Mouse (Mus musculus) testis, postnatal 14 days (tissue): ENCODE measurements at regions not wholly inside any gene's neighbourhood (a gene's known extent, or its start where the extent isn't known, plus 50 kb on each side); places are given as distances from the start of the nearest gene placed in this dataset.

ENCODE experiments used
- DNase-seq: peaks from one replicate; pipeline ENCODE4 v3.0.0; 2021; ENCODE audit warnings: low spot score

- peak; percentile 42 for DNase-seq
These were observed 206.1 kb upstream of the Camk1g start for GRCm38 (mm10) chr1:193575986-193576713.

- no peak for DNase-seq
These were observed 202.7 kb upstream of the Camk1g start for GRCm38 (mm10) chr1:193572827-193573226.

DNA sequence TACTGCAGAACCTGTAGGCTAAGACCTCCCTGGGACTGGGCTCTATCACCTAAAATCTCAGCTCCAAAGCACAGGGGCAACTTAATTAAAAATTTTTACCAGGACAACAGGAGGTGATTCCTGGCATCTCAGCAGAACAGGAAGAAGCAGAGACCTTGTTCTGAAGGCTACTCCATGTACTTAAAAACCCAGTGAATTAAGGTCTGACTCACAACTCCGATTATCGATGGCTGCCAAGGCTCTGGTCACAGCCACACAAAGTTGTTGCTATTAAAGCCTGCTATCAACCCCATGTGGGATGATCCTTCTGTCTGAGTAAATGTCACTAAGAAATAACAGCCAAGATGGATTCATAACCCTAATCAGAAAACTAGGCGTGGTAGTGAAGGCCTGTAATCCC lies 202.3 kb upstream of the Camk1g start:
- DNase-seq: no peak

GRCm38 (mm10) chr1:193571088-193571487 lies 201.0 kb upstream of the Camk1g start:
- no peak for DNase-seq

GRCm38 (mm10) chr1:193568586-193569174 lies 198.6 kb upstream of the Camk1g start:
- no peak for DNase-seq

GRCm38 (mm10) chr1:193567217-193567616 lies 197.1 kb upstream of the Camk1g start:
- no peak for DNase-seq

- DNase-seq: no peak
These were observed 194.1 kb upstream of the Camk1g start for GRCm38 (mm10) chr1:193564225-193564624.

DNA sequence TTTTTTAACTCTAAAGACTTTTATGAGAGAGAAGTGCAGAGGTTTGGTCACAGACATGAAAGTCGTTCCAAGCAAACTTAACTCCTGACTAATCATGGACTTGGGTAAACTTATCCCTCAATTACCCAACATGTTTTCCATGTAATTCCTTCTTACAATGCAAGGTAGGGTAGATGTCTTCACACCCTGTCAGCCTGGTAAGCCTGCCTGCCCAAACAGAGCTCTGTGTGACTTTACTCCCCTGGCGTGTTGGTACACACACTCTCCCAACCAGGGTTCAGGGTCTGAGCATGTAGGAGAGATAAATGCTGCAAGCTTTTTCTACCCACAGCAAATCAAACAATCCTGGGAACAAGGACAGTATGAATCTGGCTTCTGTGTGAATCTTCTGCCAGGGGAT lies 192.1 kb upstream of the Camk1g start:
- no peak for DNase-seq

GRCm38 (mm10) chr1:193558122-193558521 lies 188.0 kb upstream of the Camk1g start:
- no peak for DNase-seq

- no peak for DNase-seq
These were observed 184.6 kb upstream of the Camk1g start for GRCm38 (mm10) chr1:193554731-193555130.

GRCm38 (mm10) chr1:193552348-193552747 lies 182.2 kb upstream of the Camk1g start:
- DNase-seq: no peak

- DNase-seq: no peak
These were observed 181.2 kb upstream of the Camk1g start for GRCm38 (mm10) chr1:193551340-193551739.

DNA sequence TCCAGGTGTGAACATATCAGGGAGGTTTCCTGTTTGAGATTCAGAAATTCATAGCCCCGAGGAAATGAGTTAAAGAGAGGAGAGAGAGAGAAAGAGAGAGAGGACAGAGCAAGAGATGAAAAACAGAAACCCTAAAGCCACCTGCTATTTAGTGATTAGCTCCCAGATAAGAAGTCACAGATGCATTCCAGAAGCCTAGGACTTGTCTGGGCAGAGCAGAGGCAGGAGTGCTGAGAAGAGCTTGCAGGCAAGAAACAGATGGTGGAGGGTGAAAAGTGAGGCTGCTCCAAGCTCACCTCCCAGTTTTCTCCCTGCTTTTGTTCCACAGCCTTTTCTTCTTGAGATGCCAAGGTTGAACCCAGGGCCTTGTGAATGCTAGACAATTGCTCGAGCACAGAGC lies 180.7 kb upstream of the Camk1g start:
- DNase-seq: no peak

DNA sequence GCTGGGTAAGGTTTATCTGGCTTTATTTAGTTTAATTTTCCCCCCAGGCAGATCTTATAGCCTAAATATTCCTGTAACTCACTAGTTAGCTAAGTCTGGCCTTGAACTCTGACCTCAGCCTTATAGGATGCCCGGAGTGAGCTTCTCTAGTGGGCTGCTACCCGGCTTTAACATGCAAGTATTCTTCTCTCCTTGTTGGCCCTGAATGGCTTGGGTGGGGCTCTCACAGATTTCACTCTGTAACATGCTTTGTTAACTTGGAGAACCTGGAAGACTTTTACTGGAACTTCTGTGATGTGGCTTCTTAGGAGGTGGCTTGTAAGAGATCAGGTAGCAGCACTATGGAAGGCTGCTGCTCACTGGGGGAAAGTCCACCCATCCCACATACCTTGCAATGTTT lies 177.3 kb upstream of the Camk1g start:
- DNase-seq: no peak

- no peak for DNase-seq
These were observed 175.9 kb upstream of the Camk1g start for GRCm38 (mm10) chr1:193546044-193546432.

DNA sequence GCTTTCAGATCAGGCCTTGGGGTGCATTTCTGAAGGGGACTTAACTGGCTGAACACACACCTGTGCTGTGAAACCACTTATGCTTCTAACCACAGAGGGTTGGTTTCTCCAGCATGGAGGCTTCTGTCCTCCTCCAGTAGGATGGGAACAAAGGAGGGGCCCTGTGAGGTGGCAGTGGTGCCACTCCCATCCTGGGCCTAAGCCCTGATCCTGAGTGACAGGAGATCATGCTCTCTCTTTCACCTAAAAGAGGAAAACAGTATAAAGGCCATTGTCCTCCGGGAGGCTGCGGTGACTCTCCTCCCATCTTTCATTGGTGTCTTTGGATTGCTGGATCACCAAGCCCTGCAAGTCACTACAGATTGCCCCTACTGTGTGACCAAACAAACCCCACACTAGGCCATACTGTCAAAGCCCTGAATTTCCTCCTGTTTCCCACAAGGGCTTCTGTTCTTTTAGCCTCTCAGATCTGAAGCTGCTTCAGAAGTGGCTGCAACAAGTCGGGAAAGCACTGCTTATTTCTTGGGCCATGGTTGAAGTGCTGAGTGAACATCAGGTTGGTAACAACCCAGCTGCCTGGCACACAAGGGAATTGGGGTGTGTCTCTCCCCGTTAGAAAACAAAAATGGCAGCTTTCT lies 175.4 kb upstream of the Camk1g start:
- no peak for DNase-seq

DNA sequence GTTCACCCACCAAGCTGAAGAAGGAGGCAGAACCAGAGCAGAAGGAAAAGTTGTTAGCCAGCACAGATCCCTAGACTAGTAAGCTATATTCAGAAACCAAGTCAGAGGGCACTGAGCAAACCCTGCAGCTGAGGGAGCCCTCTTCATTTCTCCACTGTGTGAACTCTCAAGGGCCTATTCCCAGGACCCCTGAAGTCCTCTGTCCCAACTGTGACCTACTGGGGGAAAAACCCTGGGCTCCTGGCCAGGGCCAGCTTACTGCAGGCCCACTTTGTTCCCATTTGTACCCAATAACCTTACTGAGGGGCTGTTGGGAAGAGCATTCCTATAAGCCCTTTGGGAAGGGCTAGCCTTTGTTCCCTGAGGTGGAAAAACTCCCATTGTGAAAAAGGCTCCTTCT lies 174.7 kb upstream of the Camk1g start:
- no peak for DNase-seq

- DNase-seq: no peak
These were observed 173.7 kb upstream of the Camk1g start for GRCm38 (mm10) chr1:193543834-193544233.

DNA sequence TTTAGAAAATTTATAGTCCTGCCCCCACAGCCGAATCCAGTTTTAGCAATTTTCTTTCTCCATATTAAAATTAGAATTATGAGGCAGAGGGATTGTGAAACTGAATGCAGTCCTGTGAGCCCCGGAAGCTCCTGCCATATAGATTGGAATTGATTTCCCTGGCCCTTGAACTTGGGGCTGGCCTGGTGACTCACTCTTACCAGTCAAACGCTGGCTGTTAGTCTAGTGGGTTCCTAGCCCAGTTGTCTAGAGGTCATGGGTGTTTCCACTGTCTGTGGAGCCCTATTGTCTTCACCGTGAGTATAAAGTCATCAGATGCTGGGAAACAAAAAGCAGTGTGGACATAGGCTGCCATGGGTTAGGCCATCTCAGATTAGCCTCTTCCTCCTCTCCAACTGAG lies 173.2 kb upstream of the Camk1g start:
- DNase-seq: no peak

GRCm38 (mm10) chr1:193541934-193542580 lies 172.0 kb upstream of the Camk1g start:
- DNase-seq: no peak

DNA sequence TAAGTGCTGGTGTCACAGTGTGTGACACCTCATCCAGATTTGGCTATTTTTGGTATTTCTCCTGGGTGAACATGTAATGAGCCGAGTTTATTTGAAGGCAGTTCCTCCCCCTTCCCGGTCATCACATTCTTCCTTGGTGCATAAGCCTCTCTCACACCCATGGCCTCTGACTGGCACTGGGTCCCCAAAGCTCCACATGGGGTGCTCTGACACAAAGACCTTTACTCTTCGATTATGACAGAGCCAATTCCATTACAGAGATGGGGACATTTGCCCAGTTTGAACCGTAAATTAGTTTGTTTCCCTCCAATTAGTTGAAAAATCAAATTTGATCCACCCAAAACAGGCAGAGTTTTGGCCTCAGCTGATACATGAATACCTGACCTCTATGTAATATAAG lies 171.2 kb upstream of the Camk1g start:
- no peak for DNase-seq

GRCm38 (mm10) chr1:193540486-193540885 lies 170.4 kb upstream of the Camk1g start:
- DNase-seq: no peak

- DNase-seq: no peak
These were observed 169.2 kb upstream of the Camk1g start for GRCm38 (mm10) chr1:193539261-193539660.
